Comparison of ENCODE assay signal across 9 mouse cellular contexts in genomic region chr14:110754484-110755307, GRCm38 (mm10). TPM values are rescaled to one million over a fixed set of nuclear protein-coding genes. Genes with fewer than 3 reads are reported as not detected.
DNase-seq lines count a peak whose midpoint lies in the region; ATAC-seq and TF ChIP-seq lines count a peak whose summit lies in the region.
"Had no signal": no experiment of that assay in that cellular context is flagged by ENCODE, and none has a peak within 500 bp of the region (broad histone marks: within the 10 kb centered on the region; RNA-seq: fewer than 3 reads in every experiment).

TSS of gene Slitrk6 (minus strand) at chr14:110755149.

- peak within 1 kb of the TSS; percentile 35 for H3K9ac ChIP-seq in hindbrain, embryonic 15.5 days
- H3K9ac ChIP-seq in lung, embryonic 15.5 days = peak within 1 kb of the TSS; percentile 32
- no peak within 1 kb of the TSS for H3K9ac ChIP-seq in stomach, embryonic 15.5 days

- TF ChIP-seq POLR2A in cortical plate, adult 2 months (IDR thresholded peaks at IDR 0.05; ENCODE audit: extremely low read depth, insufficient read depth, low read length) = no peak

- H3K4me3 ChIP-seq in cortical plate, adult 2 months (ENCODE audit: insufficient read depth, low read length) = 0 out of 2 replicates have a peak within 1 kb of the TSS, but pooled peaks have one; percentile 20
- H3K4me3 ChIP-seq in hindbrain, embryonic 15.5 days = peak within 1 kb of the TSS; percentile 40
- H3K4me3 ChIP-seq in lung, embryonic 15.5 days = peak within 1 kb of the TSS; percentile 44
- H3K4me3 ChIP-seq in stomach, embryonic 15.5 days (replicated peaks) = peak within 1 kb of the TSS; percentile 40
- H3K4me3 ChIP-seq: megakaryocyte, embryonic 14.5 days had no signal

- peak; percentile 64; the same call in 1 of the 2 replicates for ATAC-seq in frontal cortex, adult (ENCODE audit: low TSS enrichment)
- ATAC-seq in hindbrain, embryonic 15.5 days (ENCODE audit: low FRiP score, low read depth) = peak; percentile 97
- peak; percentile 90; the same call in 1 of the 2 replicates for ATAC-seq in lung, embryonic 15.5 days (ENCODE audit: borderline replicate concordance, extremely low read depth, low FRiP score, low TSS enrichment)
- peak; percentile 85 for ATAC-seq in stomach, embryonic 15.5 days (ENCODE audit: insufficient read depth, low FRiP score, low read depth)

- H3K27ac ChIP-seq in cortical plate, adult 2 months (ENCODE audit: insufficient read depth, low read length) = no peak within 1 kb of the TSS
- H3K27ac ChIP-seq in hindbrain, embryonic 15.5 days (replicated peaks) = 0 out of 2 replicates have a peak within 1 kb of the TSS, but pooled peaks have one; percentile 6
- peak within 1 kb of the TSS; percentile 57 for H3K27ac ChIP-seq in lung, embryonic 15.5 days
- H3K27ac ChIP-seq in stomach, embryonic 15.5 days = peak within 1 kb of the TSS; percentile 77

- no peaks in the 10 kb centered on the region for H3K9me3 ChIP-seq in hindbrain, embryonic 15.5 days
- H3K9me3 ChIP-seq in lung, embryonic 15.5 days = no peaks in the 10 kb centered on the region
- H3K9me3 ChIP-seq in stomach, embryonic 15.5 days = no peaks in the 10 kb centered on the region
- H3K9me3 ChIP-seq: megakaryocyte, embryonic 14.5 days had no signal

- TF ChIP-seq CTCF in cortical plate, adult 2 months (IDR thresholded peaks at IDR 0.05; ENCODE audit: extremely low read depth, insufficient read depth, low read length) = peak; percentile 33; the same call in 1 of the 2 replicates

- H3K4me2 ChIP-seq in hindbrain, embryonic 15.5 days = peak within 1 kb of the TSS; percentile 54
- H3K4me2 ChIP-seq in lung, embryonic 15.5 days = peak within 1 kb of the TSS; percentile 48
- peak within 1 kb of the TSS; percentile 24 for H3K4me2 ChIP-seq in stomach, embryonic 15.5 days

- H3K4me1 ChIP-seq in cortical plate, adult 2 months (ENCODE audit: control insufficient read depth, insufficient read depth, low read length) = no peaks in the 10 kb centered on the region
- peaks cover 9% of the 10 kb centered on the region; the same call in 1 of the 2 replicates for H3K4me1 ChIP-seq in hindbrain, embryonic 15.5 days (replicated peaks)
- H3K4me1 ChIP-seq in lung, embryonic 15.5 days = no peaks in the 10 kb centered on the region
- H3K4me1 ChIP-seq in stomach, embryonic 15.5 days = no peaks in the 10 kb centered on the region
- H3K4me1 ChIP-seq: megakaryocyte, embryonic 14.5 days had no signal

- DNase-seq in frontal cortex, postnatal 25 days (ENCODE audit: low spot score in 2 of 2) = no peak
- no peak for DNase-seq in testis, postnatal 14 days (ENCODE audit: low spot score)
- DNase-seq in cerebellum, adult 18-20 months = no peak

- 0 out of 2 replicates have a peak, but pooled peaks cover 7% of the 10 kb centered on the region for H3K36me3 ChIP-seq in hindbrain, embryonic 15.5 days
- H3K36me3 ChIP-seq in lung, embryonic 15.5 days = peaks cover 13% of the 10 kb centered on the region
- peaks cover 17% of the 10 kb centered on the region for H3K36me3 ChIP-seq in stomach, embryonic 15.5 days

- WGBS in hindbrain, embryonic 15.5 days = 22% methylated on average over 11 of the region's 11 CpGs
- WGBS in lung, embryonic 15.5 days = 19% methylated on average over 11 of the region's 11 CpGs
- 16% methylated on average over 11 of the region's 11 CpGs for WGBS in stomach, embryonic 15.5 days

- no peaks in the 10 kb centered on the region for H3K27me3 ChIP-seq in hindbrain, embryonic 15.5 days
- no peaks in the 10 kb centered on the region for H3K27me3 ChIP-seq in lung, embryonic 15.5 days
- no peaks in the 10 kb centered on the region for H3K27me3 ChIP-seq in stomach, embryonic 15.5 days (replicated peaks)
- H3K27me3 ChIP-seq: megakaryocyte, embryonic 14.5 days had no signal

RNA-seq across cellular contexts. Expression of gene Slitrk6, which starts in this region (rescaled TPM):
- 0.25 and 0.27 TPM in 2 replicates for polyA plus RNA-seq in cortical plate, adult 2 months (2012; rRNA removed)
- 2.6 and 3.2 TPM in 2 replicates for polyA plus RNA-seq in hindbrain, embryonic 15.5 days (2015; fragmentation: Nextera tagmentation; extraction: Ambion mirVana)
- 11.7 and 12.0 TPM in 2 replicates for polyA plus RNA-seq in lung, embryonic 15.5 days (2015; fragmentation: Nextera tagmentation; extraction: Ambion mirVana)
- 29.3 and 30.3 TPM in 2 replicates for polyA plus RNA-seq in stomach, embryonic 15.5 days (2015; fragmentation: Nextera tagmentation; extraction: Ambion mirVana)
